Mouse (Mus musculus): ENCODE data around the gene Chd6.
"Not testable (repeated sequence)": the region's sequence is repeated elsewhere in the genome, so short reads cannot be mapped to it uniquely, and the experiment has no call there.

- TF ChIP-seq E2F4 (IDR thresholded peaks at IDR 0.05; ENCODE audit: insufficient read depth); TCF12 (IDR thresholded peaks at IDR 0.05; ENCODE audit: insufficient read depth, poor library complexity, severe bottlenecking); POLR2A (IDR thresholded peaks at IDR 0.05; ENCODE audit: insufficient read length, low read depth); MAX (IDR thresholded peaks at IDR 0.05; ENCODE audit: low read depth); USF1 (IDR thresholded peaks at IDR 0.05; ENCODE audit: low read depth); MYOG (IDR thresholded peaks at IDR 0.05; ENCODE audit: control insufficient read depth in 1 of 3, insufficient read depth in 1 of 3, insufficient read length in 2 of 3, low read depth in 2 of 3); MYOD1 (IDR thresholded peaks at IDR 0.05; ENCODE audit: control insufficient read depth in 1 of 3, insufficient read length in 2 of 3, low read depth in 2 of 3); SRF (IDR thresholded peaks at IDR 0.05; ENCODE audit: control insufficient read depth, insufficient read length, low read depth); POLR2AphosphoS2 (IDR thresholded peaks at IDR 0.05; ENCODE audit: insufficient read length, low read depth); REST (IDR thresholded peaks at IDR 0.05; ENCODE audit: insufficient read depth, insufficient read length); CEBPB (IDR thresholded peaks at IDR 0.05; ENCODE audit: insufficient read depth, poor library complexity, severe bottlenecking); TCF3 (IDR thresholded peaks at IDR 0.05; ENCODE audit: insufficient read length, low read depth): not testable (repeated sequence)
Observed at GRCm38 (mm10) chr2:160957307-160957706, 151.6 kb downstream of the Chd6 start.
